Mouse (Mus musculus) intestine, postnatal 0 days (tissue): ENCODE results near the gene Oosp2. TPM values are rescaled to one million over a fixed set of nuclear protein-coding genes. Genes with fewer than 3 reads are reported as not detected.

Experiments used
- ATAC-seq: fragments of 200-750 bp; cut with Nextera tagmentation; 2 replicates; pipeline ENCODE4 v1.8.0; 2017; ENCODE audit warnings: mild to moderate bottlenecking, moderate TSS enrichment, moderate library complexity
- H3K27ac ChIP-seq: fragments of 300-500 bp; sonication (generic); 2 replicates; pipeline ENCODE4 v1.5.1; 2014; ENCODE audit warnings: mild to moderate bottlenecking, low read depth, low read length, moderate library complexity
- H3K27me3 ChIP-seq: fragments of 300-500 bp; sonication (generic); replicated peaks from 2 replicates; pipeline ENCODE4 v1.6.1; 2014; ENCODE audit warnings: low read length, mixed read lengths; ENCODE audit not compliant: control insufficient read depth, insufficient read depth
- H3K36me3 ChIP-seq: fragments of 300-500 bp; sonication (generic); 2 replicates; pipeline ENCODE4 v1.6.1; 2014; ENCODE audit warnings: mild to moderate bottlenecking, moderate library complexity; ENCODE audit not compliant: control insufficient read depth, insufficient read depth
- H3K4me1 ChIP-seq: fragments of 300-500 bp; sonication (generic); replicated peaks from 2 replicates; pipeline ENCODE4 v1.6.1; 2014; ENCODE audit warnings: antibody characterized with exemption, low read length, mixed read lengths; ENCODE audit not compliant: control insufficient read depth, insufficient read depth
- H3K4me2 ChIP-seq: fragments of 300-500 bp; sonication (generic); replicated peaks from 2 replicates; pipeline ENCODE4 v1.6.1; 2014; ENCODE audit warnings: low read depth, mild to moderate bottlenecking, moderate library complexity
- H3K4me3 ChIP-seq: fragments of 300-500 bp; sonication (generic); 2 replicates; pipeline ENCODE4 v1.5.1; 2014; ENCODE audit warnings: low read depth, low read length
- H3K9ac ChIP-seq: fragments of 300-500 bp; sonication (generic); 2 replicates; pipeline ENCODE4 v1.6.1; 2014; ENCODE audit warnings: mild to moderate bottlenecking, low read depth, low read length
- H3K9me3 ChIP-seq: fragments of 300-500 bp; sonication (generic); 2 replicates; pipeline ENCODE4 v1.6.1; 2016; ENCODE audit warnings: mixed run types; ENCODE audit not compliant: control insufficient read depth
- CTCF ChIP-seq: sonication (generic); IDR thresholded peaks from 2 replicates; pipeline ENCODE4 v1.5.1; 2016; ENCODE audit warnings: low read depth, mild to moderate bottlenecking, control low read depth, antibody characterized with exemption, moderate library complexity
- WGBS: fragments of 180-500 bp; shearing (Covaris S2); extraction: QIAGEN DNeasy Blood & Tissue Kit; methylation state at CpG from one replicate; pipeline ENCODE4 v1.1.7; 2014; 5-methylcytosine and 5-hydroxymethylcytosine counted together
- polyA plus RNA-seq: library from polyadenylated mRNA; unstranded; fragments of >200 nt; fragmentation: Nextera tagmentation; extraction: Ambion mirVana; gene quantifications from 2 replicates; pipeline ENCODE4 v1.2.1, GENCODE M21; 2015

The Oosp2 gene
- polyA plus RNA-seq, 1 experiment from 2014 or later = not detected

DNA sequence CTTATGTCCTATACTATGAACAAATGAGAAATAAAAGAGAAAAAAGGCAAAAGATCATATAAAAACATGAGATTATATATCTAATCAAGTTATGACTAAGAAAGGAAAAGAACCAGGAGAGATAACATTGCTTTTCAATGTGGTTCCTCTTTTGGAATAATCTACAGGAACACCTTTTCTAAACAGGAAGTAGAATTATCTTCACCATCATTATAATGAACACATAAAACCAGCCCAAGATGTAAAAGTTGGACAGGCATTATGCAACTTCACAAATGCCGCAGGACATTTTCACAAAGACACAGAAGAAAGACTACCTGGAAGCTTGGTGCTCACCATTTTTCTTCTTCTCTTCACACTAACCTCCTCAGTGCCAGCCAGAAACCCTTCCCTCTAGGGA is 47.3 kb downstream of the Oosp2 start:
- H3K4me2 ChIP-seq = no peak overlapping the region
- H3K27ac ChIP-seq = no peak overlapping the region
- TF ChIP-seq CTCF = no peak
- no peak overlapping the region for H3K9ac ChIP-seq
- H3K36me3 ChIP-seq = no peaks in the 10 kb centered on the region
- 83% methylated on average over 1 of the region's 1 CpGs for WGBS
- H3K4me1 ChIP-seq = no peaks in the 10 kb centered on the region
- no peak for ATAC-seq
- no peak overlapping the region for H3K4me3 ChIP-seq
- no peaks in the 10 kb centered on the region for H3K27me3 ChIP-seq
- H3K9me3 ChIP-seq = no peaks in the 10 kb centered on the region

DNA sequence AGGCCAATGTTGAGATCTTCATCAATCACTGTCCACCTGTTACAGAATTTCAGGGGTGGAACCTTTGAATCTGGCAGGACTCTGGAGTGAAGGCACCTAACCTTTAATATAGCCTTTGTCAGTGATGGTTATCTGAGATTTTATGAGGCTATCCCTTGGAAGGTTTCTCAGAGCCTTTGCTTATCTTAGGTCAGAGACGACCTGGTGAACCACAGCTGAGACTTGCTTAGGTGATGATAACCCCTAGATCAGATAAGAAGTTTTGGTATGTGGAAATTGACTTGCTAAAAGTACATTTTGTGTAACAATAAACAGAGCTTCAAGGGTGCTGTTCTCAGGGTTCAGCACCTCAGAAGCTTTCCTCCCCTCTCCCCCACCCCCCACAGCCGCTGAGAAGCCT is 48.1 kb downstream of the Oosp2 start:
- TF ChIP-seq CTCF = no peak
- no peak overlapping the region for H3K4me2 ChIP-seq

DNA sequence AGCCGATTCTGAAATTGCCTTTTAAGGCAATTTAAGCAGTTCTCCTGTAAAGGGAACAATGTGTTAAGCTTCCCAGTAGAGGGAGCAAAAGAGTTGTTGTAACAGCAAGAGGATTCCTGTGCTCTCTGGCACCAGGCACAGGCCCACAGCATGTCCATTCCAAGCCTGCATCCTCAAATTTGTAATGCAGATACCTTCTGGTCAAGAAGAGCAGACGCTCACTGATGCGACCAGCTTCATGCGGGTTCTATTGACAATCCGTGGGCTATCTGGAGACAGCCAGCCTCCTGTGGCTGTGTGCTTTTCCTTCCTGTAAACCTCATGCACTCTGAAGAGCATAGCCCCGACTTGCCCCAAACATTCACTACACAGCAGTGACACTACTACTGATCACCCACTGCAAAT is 48.8 kb downstream of the Oosp2 start:
- Histone ChIP-seq H3K4me2 (no peak overlapping the region), H3K27me3 (no peaks in the 10 kb centered on the region), H3K27ac (no peak overlapping the region), H3K36me3 (no peaks in the 10 kb centered on the region), H3K9ac (no peak overlapping the region), H3K4me3 (no peak overlapping the region), H3K9me3 (no peaks in the 10 kb centered on the region), H3K4me1 (no peaks in the 10 kb centered on the region)
- TF ChIP-seq CTCF = peak; percentile 84
- ATAC-seq = no peak
- WGBS = 20% methylated on average over 6 of the region's 6 CpGs

More for the DNA sequence above, 48.1 kb downstream of the Oosp2 start:
- H3K4me3 ChIP-seq = no peak overlapping the region
- no peaks in the 10 kb centered on the region for H3K9me3 ChIP-seq
- H3K9ac ChIP-seq = no peak overlapping the region
- 32% methylated on average over 2 of the region's 2 CpGs for WGBS
- H3K4me1 ChIP-seq = no peaks in the 10 kb centered on the region
- no peak overlapping the region for H3K27ac ChIP-seq
- H3K27me3 ChIP-seq = no peaks in the 10 kb centered on the region
- no peak for ATAC-seq
- no peaks in the 10 kb centered on the region for H3K36me3 ChIP-seq

DNA sequence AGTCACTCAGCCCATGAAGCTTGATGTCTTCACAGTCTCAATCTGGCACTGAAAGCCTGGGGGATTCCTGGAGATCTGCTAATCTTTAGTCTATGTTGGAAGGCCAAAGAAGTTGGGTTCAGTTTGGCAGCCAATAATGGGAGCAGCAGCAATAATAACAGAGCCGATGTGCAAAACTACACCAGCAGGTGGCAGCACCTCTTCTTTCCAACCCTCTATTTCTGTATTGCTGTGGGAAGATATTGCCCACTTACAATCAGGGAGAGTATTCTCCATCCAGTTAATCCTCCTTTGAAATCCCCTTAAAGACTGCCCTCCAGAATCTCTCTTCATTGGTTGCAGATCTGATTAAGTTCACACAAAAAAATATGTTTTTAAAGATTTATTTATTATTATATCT is 52.2 kb downstream of the Oosp2 start:
- TF ChIP-seq CTCF = peak; percentile 80
- H3K4me1 ChIP-seq = no peaks in the 10 kb centered on the region
- no peaks in the 10 kb centered on the region for H3K27me3 ChIP-seq
- ATAC-seq = no peak
- no peak overlapping the region for H3K4me2 ChIP-seq
- H3K4me3 ChIP-seq = no peak overlapping the region
- H3K36me3 ChIP-seq = no peaks in the 10 kb centered on the region
- no peak overlapping the region for H3K27ac ChIP-seq
- no peak overlapping the region for H3K9ac ChIP-seq
- H3K9me3 ChIP-seq = no peaks in the 10 kb centered on the region
- WGBS = 23% methylated on average over 1 of the region's 1 CpGs

DNA sequence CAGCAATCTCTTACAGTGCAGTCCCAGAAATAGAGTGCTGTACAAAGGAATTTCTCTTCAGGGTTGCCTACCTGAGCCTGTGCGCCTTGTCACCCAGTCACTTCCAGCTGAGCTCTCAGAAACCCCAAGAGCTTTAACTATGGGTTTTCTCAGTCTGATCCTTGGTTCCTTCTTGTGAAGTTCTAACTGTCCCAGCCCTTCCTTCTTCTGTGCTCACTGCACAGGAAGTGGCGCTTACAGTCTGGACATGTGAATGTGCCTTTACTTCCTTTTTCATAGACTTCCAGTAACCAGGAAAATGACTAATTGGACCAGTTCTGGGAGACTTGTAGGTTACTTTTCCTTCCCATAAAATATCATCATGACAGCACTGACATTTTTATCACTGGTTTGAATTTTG is 55.8 kb downstream of the Oosp2 start, which contains the start of gene Ms4a6d:
Gene Ms4a6d, minus strand, starts transcription at position 247 of the 400 bp plus-strand sequence.
- 83% methylated on average over 2 of the region's 2 CpGs for WGBS
- Histone ChIP-seq H3K36me3 (no peaks in the 10 kb centered on the region), H3K9ac (no peak within 1 kb of the TSS), H3K9me3 (no peaks in the 10 kb centered on the region), H3K27ac (no peak within 1 kb of the TSS), H3K4me1 (no peaks in the 10 kb centered on the region), H3K4me3 (no peak within 1 kb of the TSS), H3K4me2 (no peak within 1 kb of the TSS), H3K27me3 (no peaks in the 10 kb centered on the region)
- TF ChIP-seq CTCF = no peak
- no peak for ATAC-seq

DNA sequence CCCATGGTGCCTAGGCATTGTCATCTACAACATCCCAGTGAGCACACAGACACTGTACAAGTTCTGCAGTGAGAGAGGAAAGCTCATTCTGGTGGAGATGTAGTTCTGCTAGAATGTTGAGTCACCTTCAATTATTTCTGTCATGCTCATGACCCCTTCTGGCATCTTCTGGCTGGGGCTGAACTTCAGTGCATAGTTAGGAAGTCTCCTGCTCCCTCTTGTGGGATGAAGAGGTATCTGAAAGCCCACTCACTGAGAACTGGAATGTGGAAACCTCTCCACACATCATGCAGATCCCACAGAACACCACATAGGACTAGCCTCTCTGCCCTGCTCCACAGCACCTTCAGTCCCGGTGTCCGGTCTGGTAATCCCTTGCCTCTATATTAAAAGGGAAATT is 58.3 kb downstream of the Oosp2 start:
- H3K27ac ChIP-seq = no peak overlapping the region

DNA sequence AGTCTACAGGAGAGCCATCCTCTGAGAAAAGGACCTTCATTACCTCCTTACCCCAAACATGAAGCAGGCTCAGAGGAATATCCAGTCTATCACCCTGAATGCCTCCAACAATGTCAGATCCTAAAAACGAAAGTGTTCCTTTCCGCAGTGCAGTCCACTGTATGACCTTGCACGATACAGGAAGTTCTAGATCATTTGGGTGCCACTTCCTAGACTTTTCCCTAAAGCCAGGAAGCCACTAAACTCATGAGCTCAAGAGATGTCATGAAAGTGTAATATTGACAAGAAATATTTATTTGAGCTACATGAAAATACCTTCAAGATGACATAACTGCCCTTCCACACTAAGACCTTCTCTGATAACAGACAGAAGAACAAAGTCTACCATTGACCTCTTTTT is 59.0 kb downstream of the Oosp2 start:
- no peak for TF ChIP-seq CTCF

More for the DNA sequence above, 58.3 kb downstream of the Oosp2 start:
- Histone ChIP-seq H3K9me3 (no peaks in the 10 kb centered on the region), H3K4me2 (no peak overlapping the region), H3K36me3 (no peaks in the 10 kb centered on the region), H3K9ac (no peak overlapping the region), H3K4me1 (no peaks in the 10 kb centered on the region), H3K4me3 (no peak overlapping the region), H3K27me3 (no peaks in the 10 kb centered on the region)
- peak; percentile 85 for TF ChIP-seq CTCF
- no peak for ATAC-seq
- WGBS = 89% methylated on average over 2 of the region's 2 CpGs

More for the DNA sequence above, 59.0 kb downstream of the Oosp2 start:
- 84% methylated on average over 3 of the region's 3 CpGs for WGBS
- H3K36me3 ChIP-seq = no peaks in the 10 kb centered on the region
- H3K27me3 ChIP-seq = no peaks in the 10 kb centered on the region
- no peaks in the 10 kb centered on the region for H3K4me1 ChIP-seq
- H3K9ac ChIP-seq = no peak overlapping the region
- H3K9me3 ChIP-seq = no peaks in the 10 kb centered on the region
- H3K27ac ChIP-seq = no peak overlapping the region
- no peak overlapping the region for H3K4me2 ChIP-seq
- ATAC-seq = no peak
- no peak overlapping the region for H3K4me3 ChIP-seq

Other genes starting within 250 kb of the Oosp2 start
- gene Ms4a4b, start 217.0 kb downstream of the Oosp2 start, polyA plus RNA-seq = 1.0 and 1.6 TPM in 2 replicates
- gene Ms4a6c, start 191.2 kb downstream of the Oosp2 start, polyA plus RNA-seq = 7.9 and 8.5 TPM in 2 replicates
- 0.29 TPM in 2 replicates for gene Gm8369, start 174.6 kb downstream of the Oosp2 start, polyA plus RNA-seq
- 4.9 and 5.3 TPM in 2 replicates for gene Ms4a6b, start 144.0 kb downstream of the Oosp2 start, polyA plus RNA-seq
- 8.7 and 9.4 TPM in 2 replicates for gene Ms4a4d, start 123.8 kb downstream of the Oosp2 start, polyA plus RNA-seq
- gene Ms4a6d, start 55.7 kb downstream of the Oosp2 start, polyA plus RNA-seq = 4.4 and 5.4 TPM in 2 replicates
- gene Ms4a2, start 36.8 kb downstream of the Oosp2 start, polyA plus RNA-seq = 0.04 TPM in 1 of 2 replicates, not detected in the other
- not detected in 2 replicates for gene Ms4a3, start 19.7 kb downstream of the Oosp2 start, polyA plus RNA-seq
- gene Oosp1, start 30.6 kb upstream of the Oosp2 start, polyA plus RNA-seq = not detected in 2 replicates
- gene Oosp3, start 36.5 kb upstream of the Oosp2 start, polyA plus RNA-seq = not detected in 2 replicates
- gene Gif, start 87.0 kb upstream of the Oosp2 start, polyA plus RNA-seq = not detected in 2 replicates
- gene Mrpl16, start 109.8 kb upstream of the Oosp2 start, polyA plus RNA-seq = 54.0 and 54.7 TPM in 2 replicates
- 125 and 137 TPM in 2 replicates for gene Stx3, start 158.8 kb upstream of the Oosp2 start, polyA plus RNA-seq
- gene Olfr1417, start 178.7 kb upstream of the Oosp2 start, polyA plus RNA-seq = 0.08 TPM in 1 of 2 replicates, not detected in the other
- not detected in 2 replicates for gene Olfr1418, start 200.5 kb upstream of the Oosp2 start, polyA plus RNA-seq
- gene Olfr1419, start 214.5 kb upstream of the Oosp2 start, polyA plus RNA-seq = not detected in 2 replicates
- 0.05 TPM in 1 of 2 replicates, not detected in the other for gene Olfr1420, start 226.0 kb upstream of the Oosp2 start, polyA plus RNA-seq